Mouse (Mus musculus) bone marrow, adult 2 months (tissue): ENCODE results near the gene Ergic1.

ENCODE experiments used
- CTCF ChIP-seq: fragments of 200-500 bp; IDR thresholded peaks from 2 replicates; pipeline ENCODE4 v1.5.1; 2011; ENCODE audit warnings: low read length, control low read depth; ENCODE audit not compliant: control insufficient read depth, insufficient read depth
- POLR2A ChIP-seq: fragments of 200-500 bp; IDR thresholded peaks from 2 replicates; pipeline ENCODE4 v1.6.1; 2011; ENCODE audit warnings: low read depth, mild to moderate bottlenecking, control low read depth, low read length, borderline replicate concordance; ENCODE audit not compliant: control insufficient read depth

GRCm38 (mm10) chr17:26634539-26634938 is 73.2 kb downstream of the Ergic1 start:
- TF ChIP-seq CTCF (no peak), POLR2A (no peak)
